Mouse (Mus musculus) liver, embryonic 16.5 days (tissue): ENCODE results near the gene Fancc. TPM values are rescaled to one million over a fixed set of nuclear protein-coding genes. Genes with fewer than 3 reads are reported as not detected.

Experiments
- ATAC-seq: fragments of 200-750 bp; cut with Nextera tagmentation; 2 replicates; pipeline ENCODE4 v1.8.0; 2017; ENCODE audit warnings: low read depth, mild to moderate bottlenecking, moderate number of reproducible peaks, moderate library complexity
- H3K27ac ChIP-seq: fragments of 300-500 bp; sonication (generic); 2 replicates; pipeline ENCODE4 v1.5.1; 2014; ENCODE audit warnings: mild to moderate bottlenecking, low read length
- H3K27me3 ChIP-seq: fragments of 300-500 bp; sonication (generic); 2 replicates; pipeline ENCODE4 v1.6.1; 2014; ENCODE audit warnings: low read depth, low read length, mixed read lengths; ENCODE audit not compliant: control insufficient read depth, insufficient read depth
- H3K36me3 ChIP-seq: fragments of 300-500 bp; sonication (generic); 2 replicates; pipeline ENCODE4 v1.6.1; 2014; ENCODE audit warnings: mild to moderate bottlenecking; ENCODE audit not compliant: control insufficient read depth, insufficient read depth
- H3K4me1 ChIP-seq: fragments of 300-500 bp; sonication (generic); 2 replicates; pipeline ENCODE4 v1.6.1; 2014; ENCODE audit warnings: low read depth, low read length, mixed read lengths; ENCODE audit not compliant: control insufficient read depth
- H3K4me2 ChIP-seq: fragments of 300-500 bp; sonication (generic); 2 replicates; pipeline ENCODE4 v1.6.1; 2014; ENCODE audit warnings: low read depth, low read length, mixed read lengths
- H3K4me3 ChIP-seq: fragments of 300-500 bp; sonication (generic); 2 replicates; pipeline ENCODE4 v1.5.1; 2014; ENCODE audit warnings: low read depth, mild to moderate bottlenecking, low read length
- H3K9ac ChIP-seq: fragments of 300-500 bp; sonication (generic); 2 replicates; pipeline ENCODE4 v1.6.1; 2014; ENCODE audit warnings: low read depth, low read length
- H3K9me3 ChIP-seq: fragments of 300-500 bp; sonication (generic); replicated peaks from 2 replicates; pipeline ENCODE4 v1.6.1; 2016; ENCODE audit warnings: low read length; ENCODE audit not compliant: control insufficient read depth
- WGBS: fragments of 180-500 bp; shearing (Covaris S2); extraction: QIAGEN DNeasy Blood & Tissue Kit; methylation state at CpG from one replicate; pipeline ENCODE4 v1.1.7; 2014; ENCODE audit not compliant: insufficient replicate concordance; 5-methylcytosine and 5-hydroxymethylcytosine counted together
- polyA plus RNA-seq: library from polyadenylated mRNA; unstranded; fragments of >200 nt; fragmentation: Nextera tagmentation; extraction: Ambion mirVana; gene quantifications from 2 replicates; pipeline ENCODE4 v1.2.1, GENCODE M21; 2015

The Fancc gene
- polyA plus RNA-seq, 1 experiment from 2014 or later = 8.2 TPM

- H3K27ac ChIP-seq = no peak overlapping the region
- H3K4me3 ChIP-seq = no peak overlapping the region
- H3K36me3 ChIP-seq = peaks cover 14% of the 10 kb centered on the region
- no peaks in the 10 kb centered on the region for H3K27me3 ChIP-seq
- no peaks in the 10 kb centered on the region for H3K4me1 ChIP-seq
- no peak overlapping the region for H3K4me2 ChIP-seq
- ATAC-seq = no peak
- WGBS = 69% methylated on average over 6 of the region's 6 CpGs
- H3K9ac ChIP-seq = no peak overlapping the region
- no peaks in the 10 kb centered on the region for H3K9me3 ChIP-seq
Observed at GRCm38 (mm10) chr13:63507001-63507556, 10.0 kb upstream of the Fancc start.

- no peaks in the 10 kb centered on the region for H3K9me3 ChIP-seq
- no peaks in the 10 kb centered on the region for H3K4me1 ChIP-seq
- H3K4me2 ChIP-seq = no peak overlapping the region
- no peak overlapping the region for H3K9ac ChIP-seq
- 52% methylated on average over 1 of the region's 1 CpGs for WGBS
- H3K27me3 ChIP-seq = no peaks in the 10 kb centered on the region
- no peak overlapping the region for H3K27ac ChIP-seq
- peaks cover 8% of the 10 kb centered on the region for H3K36me3 ChIP-seq
- no peak overlapping the region for H3K4me3 ChIP-seq
- ATAC-seq = no peak
Observed at GRCm38 (mm10) chr13:63506364-63506763, 9.3 kb upstream of the Fancc start.

DNA sequence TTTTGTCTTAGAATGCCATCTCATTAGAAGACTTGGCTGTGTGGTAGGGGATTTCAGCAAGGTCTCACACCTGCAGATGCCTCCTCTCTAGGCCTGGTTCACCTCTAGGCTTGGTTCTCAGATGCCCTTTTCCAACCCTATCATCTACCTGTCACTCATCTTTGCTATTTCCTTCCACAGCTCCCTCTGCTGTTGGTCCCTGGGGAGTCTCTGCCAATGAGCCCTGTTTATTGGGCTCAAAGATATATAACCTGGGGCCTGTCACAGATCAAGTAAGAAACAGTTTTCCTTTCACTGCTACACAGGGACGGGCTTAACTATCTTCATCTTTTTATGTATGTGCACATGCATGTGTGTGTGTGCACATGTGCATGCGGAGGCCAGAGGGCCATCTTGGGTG is 5.3 kb upstream of the Fancc start:
- H3K4me2 ChIP-seq = no peak overlapping the region
- H3K9ac ChIP-seq = no peak overlapping the region
- no peak for ATAC-seq
- H3K4me1 ChIP-seq = no peaks in the 10 kb centered on the region; the same call in 1 of the 2 replicates
- no peaks in the 10 kb centered on the region for H3K27me3 ChIP-seq
- WGBS = 69% methylated on average over 2 of the region's 2 CpGs
- no peaks in the 10 kb centered on the region for H3K9me3 ChIP-seq
- H3K4me3 ChIP-seq = no peak overlapping the region
- no peak overlapping the region for H3K27ac ChIP-seq
- H3K36me3 ChIP-seq = no peaks in the 10 kb centered on the region

DNA sequence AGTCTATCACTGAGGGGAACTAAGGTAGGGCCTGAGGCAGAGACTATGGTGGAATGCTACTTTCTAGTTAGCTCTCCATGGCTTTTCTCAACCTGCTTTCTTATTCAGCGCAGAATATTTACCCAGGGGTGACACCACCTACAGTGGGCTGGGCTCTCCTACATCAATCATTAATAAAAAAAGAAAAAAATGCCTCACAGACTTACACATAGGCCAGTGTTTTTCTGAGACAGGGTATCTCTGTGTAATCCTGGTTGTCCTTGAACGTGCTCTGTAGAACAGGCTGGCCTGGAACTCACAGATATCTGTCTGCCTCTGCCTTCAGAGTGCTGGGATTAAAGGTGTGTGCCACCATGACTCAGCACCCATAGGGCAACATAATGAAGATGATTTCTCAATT is 2.4 kb upstream of the Fancc start:
- Histone ChIP-seq H3K9me3 (no peaks in the 10 kb centered on the region), H3K27ac (no peak overlapping the region), H3K27me3 (no peaks in the 10 kb centered on the region), H3K36me3 (no peaks in the 10 kb centered on the region), H3K9ac (no peak overlapping the region), H3K4me1 (no peaks in the 10 kb centered on the region; the same call in 1 of the 2 replicates), H3K4me2 (no peak overlapping the region), H3K4me3 (no peak overlapping the region)
- WGBS = 49% methylated on average over 2 of the region's 2 CpGs
- ATAC-seq = no peak

- Histone ChIP-seq H3K9ac (no peak overlapping the region), H3K4me3 (no peak overlapping the region), H3K27me3 (no peaks in the 10 kb centered on the region), H3K4me2 (no peak overlapping the region), H3K36me3 (no peaks in the 10 kb centered on the region), H3K4me1 (no peaks in the 10 kb centered on the region), H3K27ac (no peak overlapping the region), H3K9me3 (no peaks in the 10 kb centered on the region)
- no peak for ATAC-seq
- 57% methylated on average over 7 of the region's 7 CpGs for WGBS
Observed at GRCm38 (mm10) chr13:63487707-63488042, 9.4 kb downstream of the Fancc start.

- no peak overlapping the region for H3K27ac ChIP-seq
- 41% methylated on average over 18 of the region's 18 CpGs for WGBS
- no peaks in the 10 kb centered on the region for H3K9me3 ChIP-seq
- no peak overlapping the region for H3K9ac ChIP-seq
- H3K4me2 ChIP-seq = no peak overlapping the region
- H3K36me3 ChIP-seq = no peaks in the 10 kb centered on the region
- H3K4me1 ChIP-seq = no peaks in the 10 kb centered on the region
- no peak overlapping the region for H3K4me3 ChIP-seq
- no peaks in the 10 kb centered on the region for H3K27me3 ChIP-seq
- no peak for ATAC-seq
Observed at GRCm38 (mm10) chr13:63486791-63487706, 10.0 kb downstream of the Fancc start.

GRCm38 (mm10) chr13:63475356-63475755 is 21.7 kb downstream of the Fancc start:
- no peak overlapping the region for H3K4me3 ChIP-seq
- H3K4me1 ChIP-seq = no peaks in the 10 kb centered on the region
- no peaks in the 10 kb centered on the region for H3K36me3 ChIP-seq
- no peak overlapping the region for H3K27ac ChIP-seq
- no peaks in the 10 kb centered on the region for H3K9me3 ChIP-seq
- H3K4me2 ChIP-seq = no peak overlapping the region
- no peaks in the 10 kb centered on the region for H3K27me3 ChIP-seq
- 71% methylated on average over 8 of the region's 8 CpGs for whole genome bisulfite sequencing
- ATAC-seq = no peak
- H3K9ac ChIP-seq = no peak overlapping the region

- no peak for ATAC-seq
- H3K4me2 ChIP-seq = no peak overlapping the region
- WGBS = 66% methylated on average over 5 of the region's 5 CpGs
Observed at GRCm38 (mm10) chr13:63452898-63453297, 44.2 kb downstream of the Fancc start.

GRCm38 (mm10) chr13:63451140-63451539 is 45.9 kb downstream of the Fancc start:
- Histone ChIP-seq H3K27me3 (no peaks in the 10 kb centered on the region), H3K9me3 (no peaks in the 10 kb centered on the region), H3K9ac (no peak overlapping the region), H3K4me3 (no peak overlapping the region), H3K27ac (no peak overlapping the region), H3K4me2 (no peak overlapping the region), H3K4me1 (no peaks in the 10 kb centered on the region), H3K36me3 (no peaks in the 10 kb centered on the region)
- 49% methylated on average over 7 of the region's 7 CpGs for WGBS
- no peak for ATAC-seq

More at GRCm38 (mm10) chr13:63452898-63453297, 44.2 kb downstream of the Fancc start:
- H3K9ac ChIP-seq = no peak overlapping the region
- H3K27me3 ChIP-seq = no peaks in the 10 kb centered on the region
- H3K4me3 ChIP-seq = no peak overlapping the region
- H3K36me3 ChIP-seq = no peaks in the 10 kb centered on the region
- no peak overlapping the region for H3K27ac ChIP-seq
- H3K4me1 ChIP-seq = no peaks in the 10 kb centered on the region
- no peaks in the 10 kb centered on the region for H3K9me3 ChIP-seq
